Mouse (Mus musculus) forebrain, embryonic 16.5 days (tissue): Measurements from ENCODE around the gene Olfr935. TPM values are rescaled to one million over a fixed set of nuclear protein-coding genes. Genes with fewer than 3 reads are reported as not detected.

Source experiments
- ATAC-seq: fragments of 200-750 bp; cut with Nextera tagmentation; 2 replicates; pipeline ENCODE4 v1.8.0; 2017; ENCODE audit warnings: mild to moderate bottlenecking, moderate library complexity
- H3K27ac ChIP-seq: fragments of 300-500 bp; sonication (generic); 2 replicates; pipeline ENCODE4 v1.5.1; 2014; ENCODE audit warnings: low read length, control low read depth
- H3K27me3 ChIP-seq: fragments of 300-500 bp; sonication (generic); replicated peaks from 2 replicates; pipeline ENCODE4 v1.6.1; 2014; ENCODE audit warnings: low read length; ENCODE audit not compliant: control insufficient read depth, insufficient read depth
- H3K36me3 ChIP-seq: fragments of 300-500 bp; sonication (generic); 2 replicates; pipeline ENCODE4 v1.6.1; 2014; ENCODE audit not compliant: control insufficient read depth, insufficient read depth
- H3K4me1 ChIP-seq: fragments of 300-500 bp; sonication (generic); replicated peaks from 2 replicates; pipeline ENCODE4 v1.6.1; 2014; ENCODE audit warnings: low read length; ENCODE audit not compliant: control insufficient read depth, insufficient read depth
- H3K4me2 ChIP-seq: fragments of 300-500 bp; sonication (generic); 2 replicates; pipeline ENCODE4 v1.6.1; 2014; ENCODE audit warnings: mild to moderate bottlenecking, low read length, control low read depth
- H3K4me3 ChIP-seq: fragments of 300-500 bp; sonication (generic); replicated peaks from 2 replicates; pipeline ENCODE4 v1.5.1; 2014; ENCODE audit warnings: mild to moderate bottlenecking, low read length, control low read depth
- H3K9ac ChIP-seq: fragments of 300-500 bp; sonication (generic); replicated peaks from 2 replicates; pipeline ENCODE4 v1.6.1; 2014; ENCODE audit warnings: low read depth, low read length, control low read depth
- H3K9me3 ChIP-seq: fragments of 300-500 bp; sonication (generic); 2 replicates; pipeline ENCODE4 v1.6.1; 2016; ENCODE audit warnings: low read length; ENCODE audit not compliant: control insufficient read depth
- WGBS: fragments of 180-500 bp; shearing (Covaris S2); extraction: QIAGEN DNeasy Blood & Tissue Kit; methylation state at CpG from one replicate; pipeline ENCODE4 v1.1.7; 2014; 5-methylcytosine and 5-hydroxymethylcytosine counted together
- microRNA-seq: library from miRNA; unstranded; fragments of <30 nt; microRNA quantifications from one replicate; pipeline ENCODE4, GENCODE M21; 2017
- polyA plus RNA-seq: library from polyadenylated mRNA; unstranded; fragments of >200 nt; fragmentation: Nextera tagmentation; extraction: Ambion mirVana; gene quantifications from 2 replicates; pipeline ENCODE4 v1.2.1, GENCODE M21; 2015

Gene Olfr935
- polyA plus RNA-seq = not detected in 2 replicates

GRCm38 (mm10) chr9:38999583-38999982, at the start of gene Olfr935:
Gene Olfr935 (minus strand): TSS chr9:38999683.
- Histone ChIP-seq H3K4me2 (no peak within 1 kb of the TSS), H3K27me3 (no peaks in the 10 kb centered on the region), H3K36me3 (no peaks in the 10 kb centered on the region), H3K4me3 (no peak within 1 kb of the TSS), H3K4me1 (no peaks in the 10 kb centered on the region), H3K9me3 (no peaks in the 10 kb centered on the region), H3K27ac (no peak within 1 kb of the TSS), H3K9ac (no peak within 1 kb of the TSS)
- WGBS = 78% methylated on average over 2 of the region's 2 CpGs
- ATAC-seq = no peak

GRCm38 (mm10) chr9:39023277-39023676, 23.8 kb upstream of the Olfr935 start, which contains the start of gene Olfr146:
Gene Olfr146 (minus strand): TSS chr9:39023377.
- no peak within 1 kb of the TSS for H3K4me2 ChIP-seq
- H3K4me3 ChIP-seq = no peak within 1 kb of the TSS
- H3K27me3 ChIP-seq = no peaks in the 10 kb centered on the region
- no peaks in the 10 kb centered on the region for H3K4me1 ChIP-seq
- no peaks in the 10 kb centered on the region for H3K9me3 ChIP-seq
- H3K36me3 ChIP-seq = no peaks in the 10 kb centered on the region
- H3K27ac ChIP-seq = no peak within 1 kb of the TSS
- no peak within 1 kb of the TSS for H3K9ac ChIP-seq
- ATAC-seq = no peak
- WGBS = 80% methylated on average over 1 of the region's 1 CpGs

GRCm38 (mm10) chr9:38988215-38988614, 11.3 kb downstream of the Olfr935 start, which contains the start of gene Olfr934:
Gene Olfr934 (minus strand): TSS chr9:38988315.
- no peak for ATAC-seq
- H3K27me3 ChIP-seq = no peaks in the 10 kb centered on the region
- no peak within 1 kb of the TSS for H3K4me3 ChIP-seq
- no peaks in the 10 kb centered on the region for H3K4me1 ChIP-seq
- 91% methylated on average over 2 of the region's 2 CpGs for WGBS
- no peaks in the 10 kb centered on the region for H3K9me3 ChIP-seq
- H3K36me3 ChIP-seq = no peaks in the 10 kb centered on the region
- no peak within 1 kb of the TSS for H3K4me2 ChIP-seq
- H3K27ac ChIP-seq = no peak within 1 kb of the TSS
- no peak within 1 kb of the TSS for H3K9ac ChIP-seq

- Histone ChIP-seq H3K9me3 (no peaks in the 10 kb centered on the region), H3K36me3 (no peaks in the 10 kb centered on the region), H3K4me2 (no peak within 1 kb of the TSS), H3K4me3 (no peak within 1 kb of the TSS), H3K27me3 (no peaks in the 10 kb centered on the region), H3K4me1 (no peaks in the 10 kb centered on the region), H3K9ac (no peak within 1 kb of the TSS), H3K27ac (no peak within 1 kb of the TSS)
- 85% methylated on average over 4 of the region's 4 CpGs for WGBS
- ATAC-seq = no peak
Observed at GRCm38 (mm10) chr9:38972013-38972412, 27.5 kb downstream of the Olfr935 start, which contains the start of gene Olfr933. Gene Olfr933 (plus strand): TSS chr9:38972313.

- Histone ChIP-seq H3K9me3 (no peaks in the 10 kb centered on the region), H3K9ac (no peak overlapping the region), H3K27me3 (no peaks in the 10 kb centered on the region), H3K36me3 (no peaks in the 10 kb centered on the region), H3K27ac (no peak overlapping the region), H3K4me3 (no peak overlapping the region), H3K4me2 (no peak overlapping the region), H3K4me1 (no peaks in the 10 kb centered on the region)
- 0 out of 2 replicates have a peak, but pooled peaks have one; percentile 43 for ATAC-seq
- WGBS = 77% methylated on average over 4 of the region's 4 CpGs
Observed at GRCm38 (mm10) chr9:38954124-38954416, 45.4 kb downstream of the Olfr935 start.

GRCm38 (mm10) chr9:38953401-38954123, 45.9 kb downstream of the Olfr935 start:
- ATAC-seq = no peak
- Histone ChIP-seq H3K4me2 (no peak overlapping the region), H3K4me3 (no peak overlapping the region), H3K27me3 (no peaks in the 10 kb centered on the region), H3K27ac (no peak overlapping the region), H3K4me1 (no peaks in the 10 kb centered on the region), H3K9me3 (no peaks in the 10 kb centered on the region), H3K9ac (no peak overlapping the region), H3K36me3 (no peaks in the 10 kb centered on the region)
- 76% methylated on average over 7 of the region's 7 CpGs for WGBS

Small RNA genes lying within 50 kb of the gene (microRNA-seq; reads per million reads assigned to microRNA genes)
- not detected for gene Gm25529

Other genes starting within 250 kb of the Olfr935 start
- not detected in 2 replicates for gene Olfr920, start 247.4 kb downstream of the Olfr935 start, polyA plus RNA-seq
- gene Olfr921, start 226.6 kb downstream of the Olfr935 start, polyA plus RNA-seq = not detected in 2 replicates
- not detected in 2 replicates for gene Olfr922, start 185.1 kb downstream of the Olfr935 start, polyA plus RNA-seq
- gene Olfr923, start 173.1 kb downstream of the Olfr935 start, polyA plus RNA-seq = not detected in 2 replicates
- not detected in 2 replicates for gene Olfr924, start 155.2 kb downstream of the Olfr935 start, polyA plus RNA-seq
- gene Olfr26, start 144.6 kb downstream of the Olfr935 start, polyA plus RNA-seq = not detected in 2 replicates
- not detected in 2 replicates for gene Olfr926, start 122.6 kb downstream of the Olfr935 start, polyA plus RNA-seq
- gene Olfr930, start 69.9 kb downstream of the Olfr935 start, polyA plus RNA-seq = not detected in 2 replicates
- gene Olfr933, start 27.4 kb downstream of the Olfr935 start, polyA plus RNA-seq = not detected in 2 replicates
- gene Olfr934, start 11.4 kb downstream of the Olfr935 start, polyA plus RNA-seq = not detected in 2 replicates
- gene Olfr146, start 23.7 kb upstream of the Olfr935 start, polyA plus RNA-seq = not detected in 2 replicates
- not detected in 2 replicates for gene Olfr937, start 65.3 kb upstream of the Olfr935 start, polyA plus RNA-seq
- gene Olfr938, start 79.2 kb upstream of the Olfr935 start, polyA plus RNA-seq = not detected in 2 replicates
- not detected in 2 replicates for gene Olfr27, start 128.4 kb upstream of the Olfr935 start, polyA plus RNA-seq
- gene Olfr943, start 166.6 kb upstream of the Olfr935 start, polyA plus RNA-seq = not detected in 2 replicates
- gene Olfr944, start 202.2 kb upstream of the Olfr935 start, polyA plus RNA-seq = not detected in 2 replicates